Mouse (Mus musculus) neutrophil, adult 5-6 weeks (primary cell): ENCODE data around the gene Speer4e. TPM values are rescaled to one million over a fixed set of nuclear protein-coding genes. Genes with fewer than 3 reads are reported as not detected.
"Not testable (repeated sequence)": the region's sequence is repeated elsewhere in the genome, so short reads cannot be mapped to it uniquely, and the experiment has no call there.

Experiments used
- ATAC-seq: fragments of 151-379, 151-347 bp; 2 replicates; pipeline ENCODE4 v1.8.0; 2017; ENCODE audit warnings: mild to moderate bottlenecking, moderate TSS enrichment; ENCODE audit not compliant: insufficient number of reproducible peaks, poor library complexity, low FRiP score, severe bottlenecking; ENCODE audit errors: extremely low read depth
- total RNA-seq: library from RNA; stranded (forward); fragments of 200-1000 nt; gene quantifications from 2 replicates; pipeline ENCODE4 v1.2.3, GENCODE M21; 2017

Gene Speer4e
- total RNA-seq, 1 experiment from 2014 or later: not detected

DNA sequence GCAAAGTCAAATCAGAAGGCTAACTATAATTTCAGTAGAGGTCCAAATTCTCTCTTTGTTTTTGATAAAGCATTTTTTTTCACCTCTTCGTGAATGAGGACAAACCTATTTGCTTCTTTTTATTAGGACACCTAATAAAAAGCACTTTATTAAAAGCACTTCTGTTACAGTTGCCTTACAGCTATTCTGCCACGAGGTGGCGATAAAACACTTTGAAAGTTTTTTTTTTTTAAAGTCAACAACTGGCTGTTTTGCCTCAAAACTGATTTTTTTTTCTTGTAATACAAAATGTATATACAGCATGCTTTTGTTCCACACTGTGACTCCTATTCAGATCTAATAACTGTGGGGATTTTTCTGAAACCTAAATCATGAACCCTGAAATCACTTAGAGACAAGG, 34.7 kb downstream of the Speer4e start:
- not testable (repeated sequence) for ATAC-seq

DNA sequence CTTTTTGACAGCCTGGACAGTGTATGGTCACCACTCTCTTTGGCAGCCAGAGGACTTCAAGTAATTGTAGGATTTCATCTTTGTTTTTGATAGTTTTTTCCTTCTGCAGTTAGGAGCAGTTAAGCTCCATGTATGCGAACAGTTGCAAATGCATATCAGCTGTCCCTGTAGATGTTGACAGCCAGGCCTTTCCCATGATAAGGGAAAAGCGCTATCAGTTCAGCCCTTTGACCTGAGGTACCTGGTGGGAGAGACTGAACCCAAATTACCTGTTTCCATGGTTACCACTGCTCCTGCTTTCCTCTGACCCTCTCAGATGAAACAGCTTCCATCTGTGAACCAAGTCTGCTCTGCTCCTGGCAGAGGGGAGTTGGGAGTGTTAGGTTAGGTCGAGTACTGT, 46.0 kb downstream of the Speer4e start:
- no peak for ATAC-seq

DNA sequence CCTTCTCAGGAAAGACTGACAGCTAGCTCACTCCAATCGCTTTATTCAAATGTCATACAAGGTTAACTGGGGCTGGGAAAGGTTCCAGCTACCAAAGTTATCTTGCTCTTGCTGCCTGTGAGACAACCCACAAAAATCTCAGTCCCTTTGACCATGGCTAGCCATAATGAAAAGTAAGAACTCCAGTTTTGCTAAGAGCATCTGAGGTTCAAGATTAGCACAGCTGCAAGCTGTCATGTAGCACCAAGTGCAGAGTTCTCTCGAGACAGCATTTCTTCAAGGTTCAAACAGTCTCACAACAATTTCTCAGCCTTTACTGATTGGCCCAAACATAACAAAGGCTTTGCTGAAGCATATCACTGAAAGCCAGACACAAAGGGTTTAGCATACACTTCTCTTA, 52.9 kb downstream of the Speer4e start:
- ATAC-seq: not testable (repeated sequence)

Other genes starting within 250 kb of the Speer4e start
- gene Gm9758, start 23.5 kb downstream of the Speer4e start, total RNA-seq: not detected in 2 replicates
- not detected in 2 replicates for gene Gm10354, start 40.5 kb upstream of the Speer4e start, total RNA-seq
- not detected in 2 replicates for gene Gm17019, start 94.6 kb upstream of the Speer4e start, total RNA-seq